Mouse (Mus musculus) olfactory bulb, adult 2 months (tissue): ENCODE measurements at regions not wholly inside any gene's neighbourhood (a gene's known extent, or its start where the extent isn't known, plus 50 kb on each side); places are given as distances from the start of the nearest gene placed in this dataset.

Experiments
- CTCF ChIP-seq: fragments of 200-500 bp; IDR thresholded peaks from 2 replicates; pipeline ENCODE4 v1.5.1; 2012; ENCODE audit warnings: low read depth, mild to moderate bottlenecking, low read length, moderate library complexity; ENCODE audit not compliant: insufficient read depth
- POLR2A ChIP-seq: fragments of 200-500 bp; IDR thresholded peaks from 2 replicates; pipeline ENCODE4 v1.6.1; 2012; ENCODE audit warnings: mild to moderate bottlenecking, low read depth, low read length, moderate library complexity; ENCODE audit not compliant: insufficient read depth

DNA sequence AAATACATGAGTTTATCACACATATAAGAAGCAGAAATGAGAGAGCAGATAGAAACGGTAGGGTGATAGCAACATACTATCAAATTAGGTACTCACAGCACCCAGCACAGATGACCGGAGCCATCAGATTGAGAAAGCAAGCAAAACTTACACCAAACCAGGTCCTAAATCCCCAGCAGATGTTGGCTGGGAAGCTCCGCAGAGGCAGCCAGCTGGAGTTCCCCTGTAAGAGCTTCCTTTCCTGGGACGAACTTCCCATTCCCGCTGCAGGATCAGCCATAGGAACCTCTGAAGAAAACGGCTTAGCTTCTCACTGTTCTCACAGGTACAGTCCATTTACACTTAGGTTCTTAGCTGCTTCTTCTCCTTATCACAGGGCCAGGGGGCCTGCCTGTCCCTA, 625.9 kb upstream of the Adamts9 start:
- TF ChIP-seq CTCF (no peak), POLR2A (no peak)
